Mouse (Mus musculus): ENCODE data around the gene Rab11fip3.

DNA sequence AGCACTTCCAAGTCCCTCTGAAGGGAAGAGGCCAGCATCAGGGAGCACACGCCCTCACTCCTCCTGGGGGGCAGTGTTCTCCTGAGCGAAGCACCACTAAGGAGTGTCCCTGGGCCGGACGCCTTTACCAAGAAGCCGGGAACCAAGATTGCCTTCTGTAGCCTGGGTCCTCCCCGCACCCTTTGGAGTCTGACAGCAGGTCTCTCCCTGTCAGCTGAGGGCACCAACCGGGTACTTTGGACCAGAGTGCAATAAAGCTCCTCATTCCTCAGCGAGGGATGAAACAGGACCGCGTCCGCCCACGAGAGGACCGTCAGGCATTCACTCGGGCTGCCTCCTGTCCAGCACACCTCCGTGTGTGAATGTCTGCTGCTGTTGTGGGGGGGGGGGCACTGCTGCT, 64.6 kb downstream of the Rab11fip3 start:
- TF ChIP-seq CTCF (IDR thresholded peaks at IDR 0.05; ENCODE audit: low read depth, low read length) (no peak), TAL1 (conservative IDR thresholded peaks at IDR 0.05; ENCODE audit: low read depth, low read length) (no peak)
